ENCODE assay signal across 8 mouse cellular contexts in genomic region chr10:99261636-99262318, GRCm38 (mm10). TPM values are rescaled to one million over a fixed set of nuclear protein-coding genes. Genes with fewer than 3 reads are reported as not detected.
A peak's percentile ranks its signal among the peaks of the same experiment; 100 is the strongest.
DNase-seq lines count a peak whose midpoint lies in the region; ATAC-seq and TF ChIP-seq lines count a peak whose summit lies in the region.

No protein-coding gene starts in this region.

- H3K4me2 ChIP-seq in embryonic facial prominence, embryonic 11.5 days (ENCODE audit: low read depth, low read length), result peak overlapping the region; percentile 86
- peak overlapping the region; percentile 92 for H3K4me2 ChIP-seq in midbrain, postnatal 0 days (ENCODE audit: low read depth, low read length, poor library complexity, severe bottlenecking)

- TF ChIP-seq CTCF in midbrain, postnatal 0 days (IDR thresholded peaks at IDR 0.05), result no peak; the same call in 1 of the 2 replicates

- H3K4me1 ChIP-seq in embryonic facial prominence, embryonic 11.5 days (ENCODE audit: control insufficient read depth, insufficient read depth, low read length), result 0 out of 2 replicates have a peak, but pooled peaks cover 2% of the 10 kb centered on the region
- peaks cover 4% of the 10 kb centered on the region; the same call in 1 of the 2 replicates for H3K4me1 ChIP-seq in midbrain, postnatal 0 days (ENCODE audit: insufficient read depth, low read length)

- H3K9ac ChIP-seq in embryonic facial prominence, embryonic 11.5 days (replicated peaks; ENCODE audit: low read length), result peak overlapping the region; percentile 91
- peak overlapping the region; percentile 80 for H3K9ac ChIP-seq in midbrain, postnatal 0 days (replicated peaks; ENCODE audit: low read length, poor library complexity, severe bottlenecking)

- H3K36me3 ChIP-seq in embryonic facial prominence, embryonic 11.5 days (replicated peaks; ENCODE audit: control insufficient read depth, insufficient read depth, low read depth, low read length), result no peaks in the 10 kb centered on the region
- no peaks in the 10 kb centered on the region; the same call in 1 of the 2 replicates for H3K36me3 ChIP-seq in midbrain, postnatal 0 days (ENCODE audit: insufficient read depth, low read length)

- no peaks in the 10 kb centered on the region for H3K27me3 ChIP-seq in embryonic facial prominence, embryonic 11.5 days (ENCODE audit: control insufficient read depth, insufficient read depth, low read length)
- H3K27me3 ChIP-seq in midbrain, postnatal 0 days (ENCODE audit: insufficient read depth, low read length), result no peaks in the 10 kb centered on the region

- no peaks in the 10 kb centered on the region for H3K9me3 ChIP-seq in embryonic facial prominence, embryonic 11.5 days (replicated peaks; ENCODE audit: control insufficient read depth, low read length)
- no peaks in the 10 kb centered on the region for H3K9me3 ChIP-seq in midbrain, postnatal 0 days (ENCODE audit: low read length)

- under 1% methylated on average over 60 of the region's 62 CpGs for WGBS in embryonic facial prominence, embryonic 11.5 days
- 0% methylated on average over 55 of the region's 62 CpGs for WGBS in midbrain, postnatal 0 days

- peak overlapping the region; percentile 74 for H3K4me3 ChIP-seq in embryonic facial prominence, embryonic 11.5 days (ENCODE audit: low read depth, low read length)
- H3K4me3 ChIP-seq in midbrain, postnatal 0 days (ENCODE audit: low read depth, low read length), result peak overlapping the region; percentile 80

- H3K27ac ChIP-seq in embryonic facial prominence, embryonic 11.5 days (replicated peaks; ENCODE audit: low read depth, low read length), result peak overlapping the region; percentile 96
- peak overlapping the region; percentile 86 for H3K27ac ChIP-seq in midbrain, postnatal 0 days (ENCODE audit: low read depth, low read length)

- ATAC-seq in embryonic facial prominence, embryonic 11.5 days (replicated peaks; ENCODE audit: insufficient number of reproducible peaks, low FRiP score, low TSS enrichment, low read depth), result peak; percentile 57
- ATAC-seq in midbrain, postnatal 0 days (ENCODE audit: low FRiP score), result peak; percentile 49

- peak; percentile 73 for DNase-seq in 3T3-L1 (ENCODE audit: low read depth, low spot score)
- DNase-seq in adrenal gland, postnatal 10 days, result peak; percentile 92
- DNase-seq in embryonic facial prominence, embryonic 11.5 days (ENCODE audit: low spot score), result peak; percentile 86
- peak; percentile 92 for DNase-seq in heart, adult 8-10 months (ENCODE audit: low spot score)
- DNase-seq in kidney, adult 9 months, result peak; percentile 95
- DNase-seq in liver, result peak; percentile 68
- peak; percentile 87 for DNase-seq in midbrain, postnatal 0 days (ENCODE audit: low spot score)
- DNase-seq in spleen, postnatal 14 days (ENCODE audit: low spot score in 2 of 2), result peak; percentile 61 to 70

RNA-seq across cellular contexts. Expression of gene Dusp6, which starts 1.3 kb away (rescaled TPM):
- total RNA-seq in adrenal gland, postnatal 10 days (2021), result 10 to 100 TPM; 90.0 to 93.5 TPM
- 115 and 123 TPM in 2 replicates for polyA plus RNA-seq in embryonic facial prominence, embryonic 11.5 days (2014; fragmentation: Nextera tagmentation; extraction: Ambion mirVana)
- total RNA-seq in heart, adult 8-10 months (2022), result 10 to 100 TPM; 12.9 to 18.7 (median 15.2) TPM
- total RNA-seq in midbrain, postnatal 0 days (2014; rRNA removed), result 47.7 and 52.1 TPM in 2 replicates
- polyA plus RNA-seq in midbrain, postnatal 0 days (2015; fragmentation: Nextera tagmentation; extraction: Ambion mirVana), result 23.5 and 25.4 TPM in 2 replicates

Comparison
In these comparisons a context has a peak if more than half of its experiments do, and no peak if none do; other contexts are left out.
1. Peak in every context shown above with its lines: DNase-seq, ATAC-seq, H3K4me3 ChIP-seq and H3K27ac ChIP-seq.